Mouse (Mus musculus) spleen, postnatal 10 days (tissue): Measurements from ENCODE around the gene Zfp92.
"Not testable (repeated sequence)": the region's sequence is repeated elsewhere in the genome, so short reads cannot be mapped to it uniquely, and the experiment has no call there.

Experiments used
- DNase-seq, 2 experiments: peaks; one replicate each; pipeline ENCODE4 v3.0.0; 2021 to 2022; ENCODE audit warnings: low spot score in 2 of 2

Zfp92 gene

GRCm38 (mm10) chrX:73410880-73411517, at the start of gene Zfp92:
Gene Zfp92, plus strand, starts transcription at chrX:73411096.
- DNase-seq, result peak in 1 of 2 experiments; percentile 13

DNA sequence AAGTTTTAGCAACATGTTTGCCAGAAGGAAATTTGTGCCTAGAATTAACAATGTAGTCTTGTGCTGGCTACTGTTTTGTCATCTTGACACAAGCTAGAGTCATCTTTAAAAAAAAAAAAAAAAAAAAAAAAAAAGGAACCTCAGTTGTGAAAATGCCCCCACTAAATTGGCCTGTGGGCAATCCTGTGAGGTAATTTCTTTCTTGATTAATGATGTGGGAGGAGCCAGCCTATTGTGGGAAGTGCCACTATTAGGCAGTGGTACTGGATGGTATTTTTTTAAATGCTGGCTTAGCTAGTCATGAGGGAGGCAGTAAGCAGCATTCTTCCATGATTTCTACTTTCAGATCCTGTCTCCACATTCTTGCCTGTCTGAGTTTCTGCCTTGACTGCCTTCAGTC, 47.6 kb upstream of the Zfp92 start:
- DNase-seq, result no peak

DNA sequence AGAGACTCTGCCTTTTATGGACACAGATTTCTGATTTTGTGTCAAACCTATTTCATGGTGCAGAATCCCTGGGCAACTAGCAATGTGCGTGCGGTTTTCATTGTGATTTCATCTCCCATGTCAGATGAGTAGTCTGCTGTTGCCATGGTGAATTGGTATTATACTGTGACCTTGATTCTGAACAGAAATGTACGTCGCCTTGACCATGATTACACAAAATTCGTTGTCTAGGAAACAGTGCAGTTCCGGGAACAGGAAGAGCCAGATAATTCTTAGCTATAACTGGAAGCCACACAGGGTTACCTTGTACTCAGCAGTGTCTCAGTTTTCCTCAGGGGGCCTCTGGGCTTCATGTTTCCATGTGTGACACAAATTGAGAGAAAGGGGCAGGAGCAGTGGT, 26.5 kb upstream of the Zfp92 start:
- DNase-seq, result no peak

DNA sequence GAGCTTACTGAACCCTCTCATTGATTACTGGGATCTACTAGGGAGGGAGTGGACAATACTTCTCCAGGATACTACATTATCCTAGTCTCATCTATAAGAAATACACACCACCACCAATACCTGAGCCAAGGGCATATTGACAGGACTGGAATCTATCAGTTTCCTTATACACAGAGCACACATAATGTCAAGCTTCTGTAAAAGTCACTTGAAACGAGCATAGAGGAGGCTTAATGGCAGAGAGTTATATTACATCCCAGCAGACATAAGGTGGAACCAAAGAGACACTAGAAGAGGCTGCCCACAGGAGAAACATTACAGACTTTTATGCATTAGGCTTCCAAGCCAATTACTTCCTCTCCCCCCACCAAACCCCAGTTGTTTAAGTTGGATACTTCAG, 26.0 kb upstream of the Zfp92 start:
- no peak for DNase-seq

DNA sequence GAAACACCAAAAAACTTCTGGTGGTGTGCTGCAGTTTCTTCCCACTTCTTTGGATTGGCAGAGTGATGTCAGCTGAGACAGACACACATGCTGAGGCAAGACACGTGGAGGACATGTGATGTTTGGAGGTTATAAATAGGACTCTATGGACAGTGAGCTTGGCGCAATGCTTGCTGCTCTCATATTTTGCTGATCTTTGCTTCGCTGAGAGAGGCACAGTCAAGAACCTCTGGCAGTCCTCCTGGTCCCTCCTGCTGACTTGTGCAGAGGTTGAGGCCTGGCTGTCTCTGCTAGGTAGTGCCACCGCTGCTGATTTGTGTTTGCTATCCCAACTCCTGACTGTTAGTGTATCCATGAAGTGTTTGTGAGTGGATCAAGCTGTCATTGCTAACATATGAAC, 19.4 kb upstream of the Zfp92 start:
- no peak for DNase-seq

GRCm38 (mm10) chrX:73396446-73396845, 14.4 kb upstream of the Zfp92 start:
- DNase-seq, result no peak

DNA sequence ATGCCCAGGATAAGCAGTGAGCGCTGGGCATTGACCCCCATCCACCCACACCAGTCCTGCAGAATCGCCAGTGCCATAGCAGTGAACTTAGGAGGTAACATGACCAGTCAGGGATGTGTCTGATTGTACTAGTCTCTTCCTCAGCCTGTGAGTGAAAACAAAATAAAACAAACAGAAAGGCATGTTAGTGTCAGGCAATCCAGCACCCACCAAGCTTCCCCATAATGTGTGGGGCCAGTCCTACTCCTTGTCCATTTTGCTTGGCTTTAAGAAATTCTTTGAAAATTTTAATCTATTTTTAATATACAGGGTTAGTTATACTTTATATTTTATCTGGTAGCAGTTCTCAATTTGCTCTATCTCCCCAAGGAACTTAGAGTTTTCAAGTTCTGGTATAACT, 12.3 kb upstream of the Zfp92 start, which contains the start of gene Gm18336:
TSS of gene Gm18336 (minus strand) at position 101 of the 400 bp plus-strand sequence.
- not testable (repeated sequence) for DNase-seq

GRCm38 (mm10) chrX:73400951-73401350, 9.9 kb upstream of the Zfp92 start:
- no peak for DNase-seq

- no peak for DNase-seq
These were observed 9.3 kb upstream of the Zfp92 start for GRCm38 (mm10) chrX:73401616-73402015.

DNA sequence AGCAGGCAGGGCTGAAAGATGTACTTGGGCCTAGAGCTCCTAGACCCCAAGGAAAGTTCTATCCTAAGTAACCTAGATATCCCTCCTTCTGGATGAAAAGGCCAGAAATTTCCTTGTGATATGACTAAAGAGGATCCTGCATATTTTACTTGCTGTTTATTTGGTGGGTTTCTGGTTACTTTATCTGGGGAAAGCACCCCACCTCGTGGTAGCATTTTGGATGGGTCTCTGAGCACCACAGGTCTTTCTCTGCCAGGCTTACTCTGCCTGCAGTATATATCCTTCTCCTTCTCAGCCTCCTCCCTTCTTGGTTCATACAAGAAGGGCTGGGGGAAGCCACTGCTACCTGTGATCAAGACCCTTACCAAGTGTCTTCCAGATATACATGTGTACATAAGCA, 1.9 kb downstream of the Zfp92 start:
- no peak for DNase-seq

GRCm38 (mm10) chrX:73430036-73430435, 19.1 kb downstream of the Zfp92 start:
- no peak for DNase-seq

- DNase-seq, result no peak
These were observed 22.0 kb downstream of the Zfp92 start for GRCm38 (mm10) chrX:73432850-73433249.

DNA sequence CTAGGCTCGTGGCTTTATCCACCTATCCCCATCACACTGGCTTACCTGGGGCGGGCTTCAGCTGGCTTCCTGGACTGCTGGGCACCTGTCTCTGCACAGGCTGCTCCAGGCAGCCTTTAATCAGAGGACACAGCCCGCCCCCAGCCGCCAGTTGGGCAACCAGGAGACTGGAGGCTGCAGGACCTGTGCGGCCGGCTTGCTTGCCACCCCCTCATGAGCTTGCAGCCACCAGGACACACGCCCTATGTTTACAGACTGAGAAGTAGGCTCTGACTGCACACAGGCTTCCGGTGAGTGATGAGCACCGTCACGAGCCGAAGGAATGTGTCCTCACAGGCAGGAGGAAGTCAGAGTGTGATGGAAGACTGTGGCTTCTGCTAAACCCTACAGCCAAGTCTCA, 24.4 kb downstream of the Zfp92 start, which contains the start of gene Trex2:
TSS of gene Trex2 (minus strand) at position 93 of the 400 bp plus-strand sequence.
- no peak for DNase-seq

DNA sequence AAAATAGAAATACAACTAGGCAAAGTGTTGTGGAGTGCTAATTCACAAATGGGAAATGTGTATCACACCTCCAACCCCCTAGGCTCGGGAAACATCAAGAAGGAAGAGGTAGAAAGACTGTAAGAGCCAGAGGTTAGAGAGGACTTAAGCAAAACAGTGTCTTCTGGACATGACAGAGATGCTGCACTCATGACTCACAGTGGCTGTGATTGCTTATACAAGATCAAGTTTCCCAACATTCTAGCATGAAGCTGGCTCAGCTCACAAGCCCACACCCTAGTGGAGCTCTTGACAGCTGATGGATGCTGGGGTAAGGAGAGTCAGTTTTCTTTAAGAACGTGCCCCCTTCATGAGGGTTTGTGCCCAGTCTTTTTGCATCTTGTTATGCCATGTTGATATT, 30.5 kb downstream of the Zfp92 start:
- DNase-seq, result no peak

- peak; percentile 50 to 76 for DNase-seq
These were observed 41.1 kb downstream of the Zfp92 start for GRCm38 (mm10) chrX:73451949-73452348.

DNA sequence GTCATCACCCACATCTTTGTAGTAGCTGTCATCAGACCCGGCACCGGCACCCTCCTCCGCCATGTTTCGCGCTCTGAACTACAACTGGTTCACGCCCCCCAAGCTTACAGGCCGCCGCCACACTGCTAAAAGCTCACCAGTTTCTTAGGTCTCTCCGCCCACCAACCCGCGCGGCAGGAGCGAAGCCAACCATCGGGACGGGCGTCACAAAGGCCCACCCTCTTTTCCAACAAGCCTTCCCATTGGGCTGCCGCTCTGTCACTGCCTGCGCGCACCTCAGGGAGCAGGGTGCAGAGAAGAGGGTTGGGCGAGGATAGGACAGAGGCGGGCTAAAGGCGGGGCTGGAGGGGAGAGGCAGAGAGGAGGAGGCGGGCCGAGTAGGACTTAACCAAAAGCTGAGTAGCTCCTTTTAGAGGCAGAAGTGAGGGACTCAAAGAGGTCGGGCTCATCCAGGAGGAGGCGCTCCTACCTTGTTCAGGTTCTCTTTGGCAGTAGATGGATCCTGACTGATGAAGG, 48.0 kb downstream of the Zfp92 start, which contains the start of gene Haus7:
TSS of gene Haus7 (minus strand) at position 168 of the 516 bp plus-strand sequence.
- DNase-seq, result peak; percentile 63 to 90

DNA sequence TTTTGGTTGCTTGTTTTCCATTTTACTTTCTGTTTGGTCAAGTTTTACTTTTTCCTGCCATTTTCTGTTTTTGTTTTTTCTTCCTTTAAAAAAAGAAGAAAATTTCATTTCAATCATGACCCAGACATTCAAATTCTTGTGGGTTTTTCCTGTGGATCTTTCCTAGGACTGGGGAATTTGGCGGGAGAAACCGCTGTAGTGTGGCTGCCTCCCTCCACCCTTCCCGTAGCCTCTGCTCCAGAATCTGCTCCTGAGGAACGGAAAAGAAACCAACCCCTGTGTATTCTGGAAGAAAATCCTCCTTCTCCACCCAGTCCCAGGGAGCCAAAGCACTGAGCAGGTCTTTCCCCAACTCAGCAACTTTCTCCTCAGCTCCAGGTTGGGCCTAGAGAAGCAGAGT, 49.9 kb downstream of the Zfp92 start:
- DNase-seq, result no peak

DNA sequence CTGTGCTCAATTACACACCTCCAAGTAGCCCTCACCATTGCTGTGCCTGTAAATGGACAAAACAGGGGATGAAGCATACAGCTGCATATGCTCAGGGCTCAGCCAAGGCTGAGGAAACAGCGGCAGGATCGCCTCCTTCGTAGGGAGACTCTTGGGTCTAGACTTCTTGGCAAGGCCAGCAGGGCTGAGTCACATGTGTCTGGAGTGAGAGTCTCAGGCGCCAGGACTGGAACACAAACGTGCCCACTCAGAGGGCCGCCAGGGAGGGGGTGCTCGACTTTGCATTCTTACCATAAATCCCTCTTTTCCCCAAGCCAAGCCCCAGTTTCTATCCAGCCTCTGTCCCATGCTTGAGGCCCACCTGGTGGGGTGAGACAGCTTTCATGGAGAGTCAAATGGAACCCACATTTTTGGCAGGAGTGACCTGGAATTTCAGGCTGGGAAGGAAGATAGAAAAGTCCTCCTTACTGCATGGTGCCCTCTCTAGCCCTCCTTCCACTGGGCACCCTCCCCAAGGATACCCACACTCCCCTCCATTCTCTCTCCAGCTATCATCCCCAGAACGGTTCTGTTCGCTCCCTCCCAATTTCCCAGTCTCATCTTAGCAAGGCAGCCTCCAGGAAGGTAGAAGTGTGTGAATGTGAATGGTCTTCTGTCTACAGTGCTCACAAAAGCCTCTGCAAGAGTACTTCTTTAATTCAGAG, 54.7 kb downstream of the Zfp92 start:
- DNase-seq, result no peak

DNA sequence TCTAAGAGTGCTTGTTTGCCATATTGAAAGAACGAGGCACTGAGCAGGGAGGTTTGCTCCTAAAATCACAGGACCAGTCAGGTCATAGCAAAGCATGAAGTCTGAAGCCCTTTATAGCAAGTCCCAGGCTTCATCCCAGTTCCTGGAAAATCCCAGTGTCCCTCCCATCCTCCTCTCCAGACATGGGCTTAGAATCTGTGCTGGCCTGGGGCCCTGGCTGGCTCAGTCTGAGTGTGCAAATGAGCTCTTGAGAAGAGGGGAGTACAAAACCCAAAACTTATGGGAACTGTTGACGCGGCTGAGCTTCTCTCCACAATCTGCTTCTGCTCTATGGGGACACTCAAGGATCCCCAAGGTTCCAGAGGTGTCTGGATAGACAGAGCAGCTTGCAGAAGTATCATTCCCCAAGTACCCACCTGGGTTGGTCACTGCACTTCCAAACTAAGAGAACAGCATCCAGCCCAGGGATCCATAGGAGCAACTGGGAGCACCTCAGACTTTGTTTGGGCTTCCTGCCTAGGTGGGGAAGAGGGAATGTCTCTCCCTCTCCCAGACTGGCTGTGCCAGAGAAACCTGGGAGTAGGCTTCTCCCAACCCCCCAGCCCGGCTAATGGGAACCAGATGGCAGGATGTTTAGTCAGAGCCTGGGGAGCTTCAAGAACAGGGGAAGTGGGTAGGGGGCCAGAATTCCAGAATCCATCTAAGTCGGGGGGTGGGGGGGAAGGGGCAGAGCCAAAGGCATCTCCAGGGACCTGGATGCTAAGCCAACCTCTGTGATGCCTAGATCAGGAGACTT, 56.7 kb downstream of the Zfp92 start:
- DNase-seq, result no peak

DNA sequence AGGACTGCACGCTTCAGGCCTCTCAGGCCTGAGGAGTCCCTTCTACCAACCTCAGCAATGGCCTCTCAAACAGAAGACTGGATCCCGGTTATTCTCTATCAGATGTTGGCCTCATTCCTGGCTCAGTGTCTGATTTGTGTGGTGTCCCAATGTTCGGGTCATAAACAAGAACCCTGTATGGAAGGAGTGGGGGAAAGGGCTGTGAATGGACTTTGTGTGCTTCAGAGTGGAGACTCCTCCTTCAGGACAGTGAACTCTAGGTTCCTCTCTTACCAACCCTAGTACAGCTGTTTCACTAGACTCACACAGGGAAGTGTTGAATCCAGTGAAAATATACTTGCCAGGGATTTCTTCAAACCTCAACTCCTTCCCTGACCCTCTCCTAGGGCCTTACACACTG, 57.4 kb downstream of the Zfp92 start:
- DNase-seq, result no peak

DNA sequence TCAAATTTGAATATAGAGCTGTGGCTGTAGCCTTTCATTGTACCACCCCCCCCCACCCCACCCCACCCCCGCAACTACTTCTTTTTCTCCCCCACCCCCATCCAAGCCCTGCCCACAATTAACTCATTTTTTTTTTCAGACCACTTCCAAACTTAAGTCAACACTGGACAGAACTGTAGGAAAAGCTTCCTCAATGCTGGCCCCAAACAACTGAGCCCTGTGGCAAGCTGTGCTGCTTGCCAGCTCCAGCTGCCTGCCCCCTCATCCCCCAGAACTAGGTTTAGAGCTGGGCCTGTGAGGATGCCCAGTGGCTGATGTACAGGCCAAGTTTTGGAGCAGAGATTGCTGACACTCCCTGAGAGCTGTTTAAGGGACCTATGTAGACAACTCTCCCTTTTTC, 57.9 kb downstream of the Zfp92 start:
- no peak for DNase-seq

- no peak for DNase-seq
These were observed 60.9 kb downstream of the Zfp92 start for GRCm38 (mm10) chrX:73471764-73472163.
